8 mouse cellular contexts compared by ENCODE assay signal in the genomic region with DNA sequence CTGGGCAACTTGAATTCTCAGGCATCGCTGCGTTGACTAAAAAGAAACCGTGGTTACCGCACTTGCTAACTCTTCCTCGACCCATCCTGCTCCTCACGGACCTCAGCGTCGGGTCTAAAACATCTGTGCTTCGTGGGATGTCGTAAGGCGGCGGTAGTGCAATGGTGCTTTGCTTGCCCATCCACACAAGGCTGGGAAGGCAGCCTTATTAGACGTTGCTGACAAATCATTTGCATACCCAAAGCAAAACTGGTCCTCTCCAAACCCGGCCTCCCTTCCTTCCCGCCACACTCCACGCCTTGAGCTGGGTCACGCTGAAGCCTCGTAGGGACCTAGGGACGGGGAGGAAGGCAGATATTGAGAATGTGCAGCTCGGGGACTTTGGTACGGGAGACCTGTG. TPM values are rescaled to one million over a fixed set of nuclear protein-coding genes. Genes with fewer than 3 reads are reported as not detected.
DNase-seq lines count a peak whose midpoint lies in the region; ATAC-seq and TF ChIP-seq lines count a peak whose summit lies in the region.

No protein-coding gene starts in this region.

- no peak for DNase-seq in kidney, adult 2 months
- DNase-seq in kidney, adult 9 months: no peak
- no peak for DNase-seq in MEL (ENCODE audit: low read depth, low spot score)
- DNase-seq in kidney, postnatal 10 days: peak; percentile 60
- DNase-seq in midbrain, embryonic 11.5 days (ENCODE audit: low spot score, missing footprints): peak; percentile 95
- no peak for DNase-seq in retina, embryonic 14.5 days (ENCODE audit: low spot score)
- DNase-seq in thymus, postnatal 0 days (ENCODE audit: low spot score): no peak

- no peaks in the 10 kb centered on the region for H3K36me3 ChIP-seq in kidney, adult 2 months (ENCODE audit: control insufficient read depth, insufficient read depth, low read length)
- H3K36me3 ChIP-seq in MEL (ENCODE audit: control insufficient read depth in 1 of 2, insufficient read depth in 2 of 2, low read length in 2 of 2): peaks cover 0 to 25% of the 10 kb centered on the region in 2 experiments; a peak in 2 of 4 replicates
- peaks cover 21% of the 10 kb centered on the region for H3K36me3 ChIP-seq in erythroblast, embryonic 14.5 days (ENCODE audit: control insufficient read depth)
- H3K36me3 ChIP-seq in midbrain, embryonic 11.5 days (ENCODE audit: control insufficient read depth, insufficient read depth, low read length): no peaks in the 10 kb centered on the region

- TF ChIP-seq POLR2A in kidney, adult 2 months (IDR thresholded peaks at IDR 0.05; ENCODE audit: low read depth, low read length): no peak
- peak in 1 of 2 experiments; percentile 5; a peak in 2 of 4 replicates for TF ChIP-seq POLR2A in MEL (IDR thresholded peaks at IDR 0.05; ENCODE audit: control insufficient read depth in 1 of 2, insufficient read depth in 1 of 2, low read depth in 1 of 2, low read length in 2 of 2, poor library complexity in 1 of 2)

- peak overlapping the region; percentile 93 for H3K4me2 ChIP-seq in midbrain, embryonic 11.5 days

- TF ChIP-seq CTCF in kidney, adult 2 months (conservative IDR thresholded peaks at IDR 0.05; ENCODE audit: insufficient read depth, insufficient read length, low read depth, low read length): no peak
- no peak for TF ChIP-seq CTCF in MEL (IDR thresholded peaks at IDR 0.05 in 2 of 3, conservative IDR thresholded peaks at IDR 0.05 in 1 of 3; ENCODE audit: control insufficient read depth in 1 of 3, insufficient read depth in 1 of 3, low read depth in 2 of 3, low read length in 3 of 3, poor library complexity in 1 of 3, severe bottlenecking in 1 of 3)

- no peaks in the 10 kb centered on the region for H3K9me3 ChIP-seq in MEL (replicated peaks; ENCODE audit: insufficient read depth, low read length)
- no peaks in the 10 kb centered on the region for H3K9me3 ChIP-seq in erythroblast, embryonic 14.5 days (ENCODE audit: control insufficient read depth, low read length)
- H3K9me3 ChIP-seq in midbrain, embryonic 11.5 days (ENCODE audit: control insufficient read depth, low read length): no peaks in the 10 kb centered on the region

- peak; percentile 63 for ATAC-seq in midbrain, embryonic 11.5 days (ENCODE audit: low FRiP score)

- peak overlapping the region; percentile 83 for H3K9ac ChIP-seq in MEL (ENCODE audit: control insufficient read depth, low read depth, low read length, poor library complexity, severe bottlenecking)
- H3K9ac ChIP-seq in midbrain, embryonic 11.5 days (ENCODE audit: low read length): peak overlapping the region; percentile 62

- peak overlapping the region; percentile 88 for H3K4me3 ChIP-seq in kidney, adult 2 months (ENCODE audit: insufficient read depth, low read depth, low read length)
- H3K4me3 ChIP-seq in MEL (ENCODE audit: control insufficient read depth in 1 of 2, insufficient read depth in 1 of 2, low read depth in 2 of 2, low read length in 2 of 2): peak overlapping the region; percentile 74 to 75
- peak overlapping the region; percentile 72 for H3K4me3 ChIP-seq in erythroblast, embryonic 14.5 days (replicated peaks)
- H3K4me3 ChIP-seq in midbrain, embryonic 11.5 days (ENCODE audit: low read depth, low read length): peak overlapping the region; percentile 74

- TF ChIP-seq RAD21 in MEL (IDR thresholded peaks at IDR 0.05; ENCODE audit: low read depth, low read length): no peak

- peak overlapping the region; percentile 63 for H3K27ac ChIP-seq in kidney, adult 2 months (ENCODE audit: insufficient read depth, low read depth, low read length)
- H3K27ac ChIP-seq in MEL (ENCODE audit: control insufficient read depth, low read depth, low read length): peak overlapping the region; percentile 93
- H3K27ac ChIP-seq in midbrain, embryonic 11.5 days (ENCODE audit: low read depth, low read length): peak overlapping the region; percentile 56

- H3K79me2 ChIP-seq in MEL (ENCODE audit: control insufficient read depth, insufficient read depth, low read length, poor library complexity): peaks cover 26% of the 10 kb centered on the region

- H3K4me1 ChIP-seq in kidney, adult 2 months (ENCODE audit: control insufficient read depth, insufficient read depth, low read length): peaks cover 8% of the 10 kb centered on the region; the same call in 1 of the 2 replicates
- H3K4me1 ChIP-seq in MEL (ENCODE audit: control insufficient read depth in 1 of 2, insufficient read depth in 2 of 2, low read length in 2 of 2): peaks cover 3 to 27% of the 10 kb centered on the region in 2 experiments; a peak in 3 of 4 replicates
- H3K4me1 ChIP-seq in erythroblast, embryonic 14.5 days (ENCODE audit: control insufficient read depth): peaks cover 48% of the 10 kb centered on the region
- H3K4me1 ChIP-seq in midbrain, embryonic 11.5 days (ENCODE audit: control insufficient read depth, insufficient read depth, low read length): peaks cover 14% of the 10 kb centered on the region

- WGBS in kidney, adult 2 months: 0% methylated on average over 21 of the region's 21 CpGs
- under 1% methylated on average over 21 of the region's 21 CpGs for WGBS in midbrain, embryonic 11.5 days

- no peak for TF ChIP-seq EP300 in MEL (IDR thresholded peaks at IDR 0.05; ENCODE audit: low read depth in 1 of 2, low read length in 2 of 2)

- H3K27me3 ChIP-seq in kidney, adult 2 months (replicated peaks; ENCODE audit: control insufficient read depth, insufficient read depth, low read length): no peaks in the 10 kb centered on the region
- H3K27me3 ChIP-seq in MEL (ENCODE audit: control insufficient read depth in 1 of 2, insufficient read depth in 2 of 2, low read length in 2 of 2): no peaks in the 10 kb centered on the region
- H3K27me3 ChIP-seq in erythroblast, embryonic 14.5 days (ENCODE audit: control insufficient read depth): no peaks in the 10 kb centered on the region
- H3K27me3 ChIP-seq in midbrain, embryonic 11.5 days (ENCODE audit: control insufficient read depth, insufficient read depth, low read length): no peaks in the 10 kb centered on the region

TF ChIP-seq in MEL, 35 proteins besides CTCF, POLR2A, EP300 and RAD21:
- TF ChIP-seq NRF1 (IDR thresholded peaks at IDR 0.05; ENCODE audit: insufficient read depth, low read depth, low read length, poor library complexity, severe bottlenecking) (no peak), MAX (IDR thresholded peaks at IDR 0.05; ENCODE audit: low read length) (peak; percentile 74; the same call in 1 of the 2 replicates), UBTF (IDR thresholded peaks at IDR 0.05; ENCODE audit: borderline replicate concordance, insufficient read depth, low read depth, low read length) (no peak), USF2 (IDR thresholded peaks at IDR 0.05; ENCODE audit: borderline replicate concordance in 1 of 2, insufficient read depth in 1 of 2, low read depth in 1 of 2, low read length in 2 of 2) (no peak), POLR2AphosphoS2 (IDR thresholded peaks at IDR 0.05; ENCODE audit: low read length) (no peak; the same call in 1 of the 2 replicates), JUND (IDR thresholded peaks at IDR 0.05; ENCODE audit: low read depth, low read length) (no peak), ZKSCAN1 (IDR thresholded peaks at IDR 0.05; ENCODE audit: low read depth, low read length) (no peak), ELF1 (IDR thresholded peaks at IDR 0.05; ENCODE audit: low read depth, low read length) (no peak), ZMIZ1 (IDR thresholded peaks at IDR 0.05; ENCODE audit: low read depth, low read length) (no peak), MYC (IDR thresholded peaks at IDR 0.05; ENCODE audit: low read depth, low read length) (0 out of 2 replicates have a peak, but pooled peaks have one; percentile 35), SIN3A (IDR thresholded peaks at IDR 0.05; ENCODE audit: low read length) (0 out of 2 replicates have a peak, but pooled peaks have one; percentile 10), MXI1 (IDR thresholded peaks at IDR 0.05; ENCODE audit: low read depth, low read length) (no peak; the same call in 1 of the 2 replicates)

RNA-seq across cellular contexts. Expression of gene Gxylt1, which starts 0.6 kb away (rescaled TPM):
- 2.5 and 4.1 TPM in 2 replicates for polyA plus RNA-seq in kidney, adult 2 months (2012; rRNA removed)
- 5.3 and 6.0 TPM in 2 replicates for total RNA-seq in MEL (2012; rRNA removed)
- 10 to 100 TPM in 1 of 2 experiments, 1 to 10 TPM in 1; 9.9 to 48.9 TPM for polyA plus RNA-seq in MEL (2012; ENCODE audit: insufficient read depth in 1 of 2, insufficient read length in 2 of 2, low read depth in 1 of 2, low replicate concordance in 2 of 2, missing spikeins in 1 of 2)
- polyA plus RNA-seq in erythroblast, embryonic 14.5 days (2012): 0.05 and 0.09 TPM in 2 replicates
- 11.4 and 14.1 TPM in 2 replicates for polyA plus RNA-seq in midbrain, embryonic 11.5 days (2014; fragmentation: Nextera tagmentation; extraction: Ambion mirVana)
- 5.2 and 5.9 TPM in 2 replicates for polyA plus RNA-seq in thymus, postnatal 0 days (2015; fragmentation: Nextera tagmentation; extraction: Ambion mirVana)

Comparison
In these comparisons a context has a peak if more than half of its experiments do, and no peak if none do; other contexts are left out.
1. DNase-seq: peak in kidney, postnatal 10 days (single experiment) and midbrain, embryonic 11.5 days (single experiment); none in kidney, adult 2 months (single experiment), kidney, adult 9 months (single experiment), MEL (single experiment), retina, embryonic 14.5 days (single experiment) and thymus, postnatal 0 days (single experiment).
2. Peak in every context shown above with its lines, with median percentiles within 50 percentile points of each other: H3K27ac ChIP-seq and H3K4me3 ChIP-seq.